Mouse (Mus musculus) erythroblast, embryonic 14.5 days (primary cell): Measurements from ENCODE around the gene Ehbp1l1. TPM values are rescaled to one million over a fixed set of nuclear protein-coding genes. Genes with fewer than 3 reads are reported as not detected.
A peak's percentile ranks its signal among the peaks of the same experiment; 100 is the strongest.
"Not testable (repeated sequence)": the region's sequence is repeated elsewhere in the genome, so short reads cannot be mapped to it uniquely, and the experiment has no call there.

ENCODE experiments used
- H3K27me3 ChIP-seq: 2 replicates; pipeline ENCODE4 v1.6.1; 2012; ENCODE audit warnings: inconsistent platforms; ENCODE audit not compliant: control insufficient read depth
- H3K36me3 ChIP-seq: 2 replicates; pipeline ENCODE4 v1.6.1; 2012; ENCODE audit warnings: mild to moderate bottlenecking, inconsistent platforms; ENCODE audit not compliant: control insufficient read depth
- H3K4me1 ChIP-seq: 2 replicates; pipeline ENCODE4 v1.6.1; 2012; ENCODE audit warnings: inconsistent platforms; ENCODE audit not compliant: control insufficient read depth
- H3K4me3 ChIP-seq: replicated peaks from 2 replicates; pipeline ENCODE3; 2012; ENCODE audit warnings: moderate library complexity, mild to moderate bottlenecking, inconsistent platforms
- H3K9me3 ChIP-seq: 2 replicates; pipeline ENCODE4 v1.6.1; 2012; ENCODE audit warnings: low read length, inconsistent platforms, mixed read lengths; ENCODE audit not compliant: control insufficient read depth
- GATA1 ChIP-seq: IDR thresholded peaks from 2 replicates; pipeline ENCODE4 v1.6.1; 2012; ENCODE audit warnings: low read length, inconsistent platforms, mixed read lengths
- TAL1 ChIP-seq: IDR thresholded peaks from 3 replicates; pipeline ENCODE4 v1.6.1; 2012; ENCODE audit warnings: low read length, inconsistent platforms, mixed read lengths
- polyA plus RNA-seq: library from polyadenylated mRNA; stranded (reverse); fragments of >175 nt; gene quantifications from 2 replicates; pipeline ENCODE4 v1.2.3, GENCODE M21; 2012

The Ehbp1l1 gene
- polyA plus RNA-seq, 1 experiment, result 88.4 TPM

GRCm38 (mm10) chr19:5689088-5689428 is 37.1 kb downstream of the Ehbp1l1 start:
- H3K36me3 ChIP-seq, result peaks cover 76% of the 10 kb centered on the region
- peaks cover 93% of the 10 kb centered on the region for H3K4me1 ChIP-seq
- no peaks in the 10 kb centered on the region for H3K27me3 ChIP-seq
- peak overlapping the region; percentile 82 for H3K4me3 ChIP-seq
- H3K9me3 ChIP-seq, result no peaks in the 10 kb centered on the region
- TF ChIP-seq TAL1, result no peak
- no peak for TF ChIP-seq GATA1

GRCm38 (mm10) chr19:5688200-5689087 is 37.7 kb downstream of the Ehbp1l1 start, which contains the start of the genes Map3k11 and Pcnx3:
TSS of gene Map3k11 (plus strand) at chr19:5688742.
TSS of gene Pcnx3 (minus strand) at chr19:5688908.
- H3K36me3 ChIP-seq, result peaks cover 76% of the 10 kb centered on the region
- no peaks in the 10 kb centered on the region for H3K9me3 ChIP-seq
- peak within 1 kb of the TSS; percentile 82 for H3K4me3 ChIP-seq
- no peak for TF ChIP-seq TAL1
- no peak for TF ChIP-seq GATA1
- H3K4me1 ChIP-seq, result peaks cover 87% of the 10 kb centered on the region
- H3K27me3 ChIP-seq, result no peaks in the 10 kb centered on the region

GRCm38 (mm10) chr19:5687738-5688137 is 38.4 kb downstream of the Ehbp1l1 start:
- Histone ChIP-seq H3K9me3 (no peaks in the 10 kb centered on the region), H3K4me1 (peaks cover 80% of the 10 kb centered on the region), H3K4me3 (peak overlapping the region; percentile 82), H3K36me3 (peaks cover 76% of the 10 kb centered on the region), H3K27me3 (no peaks in the 10 kb centered on the region)
- no peak for TF ChIP-seq TAL1
- no peak for TF ChIP-seq GATA1

GRCm38 (mm10) chr19:5686954-5687353 is 39.2 kb downstream of the Ehbp1l1 start:
- H3K4me1 ChIP-seq, result peaks cover 72% of the 10 kb centered on the region
- H3K36me3 ChIP-seq, result peaks cover 76% of the 10 kb centered on the region

GRCm38 (mm10) chr19:5686437-5686836 is 39.7 kb downstream of the Ehbp1l1 start:
- Histone ChIP-seq H3K4me1 (peaks cover 67% of the 10 kb centered on the region), H3K27me3 (no peaks in the 10 kb centered on the region), H3K9me3 (no peaks in the 10 kb centered on the region), H3K36me3 (peaks cover 76% of the 10 kb centered on the region), H3K4me3 (peak overlapping the region; percentile 50)
- TF ChIP-seq TAL1, result no peak
- TF ChIP-seq GATA1, result no peak

More at GRCm38 (mm10) chr19:5686954-5687353, 39.2 kb downstream of the Ehbp1l1 start:
- H3K9me3 ChIP-seq, H3K27me3 ChIP-seq: not testable (repeated sequence)
- peak overlapping the region; percentile 82 for H3K4me3 ChIP-seq

- H3K4me1 ChIP-seq, result peaks cover 61% of the 10 kb centered on the region
- H3K9me3 ChIP-seq, result no peaks in the 10 kb centered on the region
- H3K4me3 ChIP-seq, result peak overlapping the region; percentile 50
- TF ChIP-seq GATA1 (no peak), TAL1 (no peak)
- peaks cover 76% of the 10 kb centered on the region for H3K36me3 ChIP-seq
- no peaks in the 10 kb centered on the region for H3K27me3 ChIP-seq
Measured at GRCm38 (mm10) chr19:5685861-5686260, 40.3 kb downstream of the Ehbp1l1 start.

- H3K4me3 ChIP-seq, result no peak overlapping the region
- H3K36me3 ChIP-seq, result peaks cover 76% of the 10 kb centered on the region
- peaks cover 57% of the 10 kb centered on the region for H3K4me1 ChIP-seq
Measured at GRCm38 (mm10) chr19:5685431-5685830, 40.7 kb downstream of the Ehbp1l1 start.

GRCm38 (mm10) chr19:5684985-5685384 is 41.1 kb downstream of the Ehbp1l1 start:
- H3K27me3 ChIP-seq, result no peaks in the 10 kb centered on the region
- H3K4me1 ChIP-seq, result peaks cover 52% of the 10 kb centered on the region
- TF ChIP-seq TAL1 (no peak), GATA1 (no peak)
- no peaks in the 10 kb centered on the region for H3K9me3 ChIP-seq
- peaks cover 76% of the 10 kb centered on the region for H3K36me3 ChIP-seq
- H3K4me3 ChIP-seq, result no peak overlapping the region

More at GRCm38 (mm10) chr19:5685431-5685830, 40.7 kb downstream of the Ehbp1l1 start:
- Histone ChIP-seq H3K9me3 (no peaks in the 10 kb centered on the region), H3K27me3 (no peaks in the 10 kb centered on the region)
- TF ChIP-seq TAL1 (no peak), GATA1 (no peak)

GRCm38 (mm10) chr19:5684236-5684635 is 41.9 kb downstream of the Ehbp1l1 start:
- Histone ChIP-seq H3K4me1 (peaks cover 47% of the 10 kb centered on the region), H3K4me3 (no peak overlapping the region), H3K9me3 (no peaks in the 10 kb centered on the region), H3K27me3 (no peaks in the 10 kb centered on the region), H3K36me3 (peaks cover 81% of the 10 kb centered on the region)
- TF ChIP-seq TAL1, result no peak
- TF ChIP-seq GATA1, result no peak
